Mouse (Mus musculus) olfactory bulb, adult 2 months (tissue): ENCODE measurements around the gene Hadh.

Experiments
- CTCF ChIP-seq: fragments of 200-500 bp; IDR thresholded peaks from 2 replicates; pipeline ENCODE4 v1.5.1; 2012; ENCODE audit warnings: low read depth, mild to moderate bottlenecking, low read length, moderate library complexity; ENCODE audit not compliant: insufficient read depth
- POLR2A ChIP-seq: fragments of 200-500 bp; IDR thresholded peaks from 2 replicates; pipeline ENCODE4 v1.6.1; 2012; ENCODE audit warnings: mild to moderate bottlenecking, low read depth, low read length, moderate library complexity; ENCODE audit not compliant: insufficient read depth

GRCm38 (mm10) chr3:131292349-131292748, 20.4 kb upstream of the Hadh start:
- no peak for TF ChIP-seq CTCF
- TF ChIP-seq POLR2A = no peak
